Mouse (Mus musculus) B cell, adult 2 months (primary cell): ENCODE results near the gene Car6.
A peak's percentile ranks its signal among the peaks of the same experiment; 100 is the strongest.

ENCODE experiments used
- DNase-seq, 2 experiments: peaks; one replicate each; pipeline ENCODE4 v3.0.0; 2022

Gene Car6

DNA sequence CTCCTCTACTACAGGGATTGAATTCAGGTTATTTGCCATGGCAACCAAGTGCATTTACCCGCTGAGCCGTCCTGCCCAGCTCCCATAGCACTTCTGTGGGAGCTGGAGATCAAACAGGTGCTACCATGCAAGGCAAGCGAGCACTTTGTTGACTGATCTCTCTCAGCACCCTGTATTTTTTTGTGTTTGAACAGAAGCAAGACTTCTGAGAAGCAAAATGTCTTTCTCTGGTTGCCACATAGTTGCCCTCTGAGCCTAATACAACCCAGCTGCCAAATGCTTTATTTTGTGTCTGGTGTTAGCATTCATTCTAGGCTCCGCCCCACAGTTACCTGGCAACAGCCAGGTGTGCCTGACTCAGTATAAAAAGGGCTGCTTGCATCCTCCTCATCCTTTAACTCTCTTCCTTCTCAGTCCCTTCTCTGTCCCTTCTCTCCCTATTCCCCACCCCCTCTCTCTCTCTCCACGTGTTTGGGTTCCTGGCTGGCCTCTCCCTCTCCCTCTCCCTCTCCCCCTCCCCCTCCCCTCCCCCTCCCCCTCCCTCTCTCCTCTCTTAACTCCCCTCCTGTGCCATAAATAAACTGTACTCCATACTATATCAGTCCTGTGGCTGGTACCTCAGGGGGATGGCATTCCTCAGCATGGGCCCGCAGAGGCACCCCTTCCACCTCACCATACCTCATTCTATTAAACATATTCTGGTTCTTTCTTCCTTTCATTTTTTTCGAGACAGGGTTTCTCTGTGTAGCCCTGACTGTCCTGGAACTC is 27.6 kb upstream of the Car6 start:
- no peak for DNase-seq

DNA sequence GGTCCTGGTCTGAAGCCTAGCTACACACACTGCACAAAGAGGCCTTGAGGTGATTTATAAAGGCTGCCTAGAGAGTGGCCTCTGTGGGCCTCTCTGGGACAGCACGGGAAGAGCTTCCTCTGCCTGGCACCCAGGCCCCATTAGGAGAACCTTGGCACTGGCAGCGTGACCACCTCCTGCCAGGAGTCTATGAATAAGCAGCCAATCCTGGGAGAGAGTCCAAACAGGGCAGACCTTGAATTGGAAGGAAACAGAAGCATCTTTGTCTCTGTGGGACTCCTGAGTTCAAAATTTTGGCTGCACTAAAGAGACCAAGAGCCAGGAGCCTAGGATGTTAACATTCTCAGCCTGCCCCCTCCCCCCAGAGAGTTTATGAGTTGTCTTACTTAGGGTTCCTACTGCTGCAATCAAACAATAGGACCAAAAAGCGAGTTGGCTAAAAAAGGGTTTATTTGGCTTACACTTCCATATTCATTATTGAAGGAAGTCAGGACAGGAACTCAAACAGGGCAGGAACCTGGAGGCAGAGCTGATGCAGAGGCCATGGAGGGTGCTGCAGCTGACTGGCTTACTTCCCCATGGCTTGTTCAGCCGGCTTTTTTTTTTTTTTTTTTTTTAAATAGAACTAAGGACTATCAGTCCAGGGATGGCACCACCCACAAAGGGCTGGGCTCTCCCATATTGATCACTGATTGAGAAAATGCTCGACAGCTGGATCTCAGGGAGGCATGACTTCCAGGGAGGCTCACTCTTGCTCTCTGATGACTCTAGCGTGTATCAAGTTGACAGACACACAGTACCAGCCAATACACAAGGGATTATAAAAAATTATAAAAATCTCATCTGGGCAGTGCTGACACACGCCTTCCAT is 25.9 kb upstream of the Car6 start:
- no peak for DNase-seq

DNA sequence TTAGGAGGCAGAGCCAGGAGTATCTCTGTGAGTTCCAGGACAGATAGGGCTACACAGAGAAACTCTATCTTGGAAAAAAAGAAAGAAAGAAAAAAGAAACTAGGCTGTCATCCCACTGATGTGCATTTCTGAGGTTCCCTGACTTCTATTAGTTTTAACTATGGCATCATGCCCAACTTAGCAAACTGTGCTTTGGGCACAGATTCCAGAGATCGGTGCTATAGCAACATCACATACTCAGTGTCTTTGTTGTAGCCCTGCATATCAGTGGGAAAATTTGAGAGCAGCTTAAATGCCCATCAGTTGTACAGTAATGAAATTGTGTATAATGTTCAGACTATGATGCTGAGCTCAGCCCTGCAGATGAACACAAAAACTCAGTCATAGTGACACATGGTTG is 24.6 kb upstream of the Car6 start:
- no peak for DNase-seq

DNA sequence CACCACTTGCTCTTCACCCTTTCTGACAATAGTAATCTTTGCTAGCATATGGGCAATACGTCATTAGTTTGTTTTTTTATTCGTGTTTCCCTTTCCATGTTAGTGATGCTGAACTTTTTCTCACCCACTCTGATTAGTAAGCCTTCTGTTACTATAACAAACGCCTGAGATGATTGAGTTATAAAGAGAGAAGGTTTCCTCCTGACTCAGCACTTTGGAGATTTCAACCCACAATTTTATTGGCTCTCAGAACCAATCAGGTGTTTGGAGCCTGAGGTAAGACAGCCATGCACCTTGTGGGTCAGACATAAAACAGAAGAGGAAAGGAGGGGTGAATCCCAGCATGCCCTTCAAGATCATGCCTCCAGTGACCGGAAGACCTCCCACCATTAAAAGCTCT is 22.7 kb upstream of the Car6 start:
- DNase-seq = no peak

DNA sequence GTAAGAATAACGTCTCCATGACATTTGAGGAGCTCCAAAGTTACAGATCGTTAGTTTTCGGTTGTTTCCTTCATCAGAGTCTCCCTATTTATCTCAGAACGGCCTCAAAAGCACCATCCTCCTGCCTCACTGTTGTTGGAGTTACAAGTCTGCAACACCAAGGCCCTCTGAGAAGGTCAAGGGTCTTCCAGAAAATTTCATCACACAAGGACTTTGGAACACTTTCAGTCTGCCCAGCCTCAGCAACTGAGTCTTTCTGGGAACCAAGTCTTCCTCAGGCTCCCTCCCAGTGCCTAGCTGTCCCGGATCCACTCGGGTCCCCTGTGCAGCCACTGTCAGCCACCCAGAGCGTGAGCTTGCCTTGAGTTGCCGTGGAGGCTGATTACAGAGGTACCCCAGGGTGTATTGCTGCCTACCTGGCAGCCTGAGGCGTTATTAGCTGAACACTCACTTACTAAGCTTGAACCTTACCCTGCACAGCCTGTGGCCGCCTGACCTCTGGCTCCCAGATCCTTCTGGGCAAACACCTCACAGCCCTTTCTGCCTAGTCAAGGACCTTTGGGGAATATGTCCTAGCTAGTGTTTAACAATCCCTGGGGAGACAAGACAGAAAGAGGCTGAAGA is 20.0 kb upstream of the Car6 start:
- no peak for DNase-seq

DNA sequence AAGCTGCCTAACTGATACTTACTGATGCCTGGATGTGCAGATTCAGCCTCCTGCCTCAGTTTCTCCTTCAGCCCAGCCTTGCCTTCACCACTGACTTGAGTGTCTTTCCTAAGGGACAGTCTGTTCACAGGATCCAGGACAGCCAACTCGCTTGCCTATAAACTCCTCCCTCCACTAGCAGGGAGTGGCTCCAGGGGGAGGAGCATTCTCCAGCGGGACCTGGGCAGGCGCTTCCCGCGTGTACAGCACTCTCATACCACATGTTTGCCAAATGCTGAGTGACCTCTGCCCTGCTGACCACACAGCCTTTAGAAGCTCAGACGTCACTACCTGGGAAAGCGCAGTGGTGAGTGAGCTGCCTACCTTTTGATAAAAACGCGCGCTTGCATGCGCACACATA is 19.5 kb upstream of the Car6 start:
- no peak for DNase-seq

DNA sequence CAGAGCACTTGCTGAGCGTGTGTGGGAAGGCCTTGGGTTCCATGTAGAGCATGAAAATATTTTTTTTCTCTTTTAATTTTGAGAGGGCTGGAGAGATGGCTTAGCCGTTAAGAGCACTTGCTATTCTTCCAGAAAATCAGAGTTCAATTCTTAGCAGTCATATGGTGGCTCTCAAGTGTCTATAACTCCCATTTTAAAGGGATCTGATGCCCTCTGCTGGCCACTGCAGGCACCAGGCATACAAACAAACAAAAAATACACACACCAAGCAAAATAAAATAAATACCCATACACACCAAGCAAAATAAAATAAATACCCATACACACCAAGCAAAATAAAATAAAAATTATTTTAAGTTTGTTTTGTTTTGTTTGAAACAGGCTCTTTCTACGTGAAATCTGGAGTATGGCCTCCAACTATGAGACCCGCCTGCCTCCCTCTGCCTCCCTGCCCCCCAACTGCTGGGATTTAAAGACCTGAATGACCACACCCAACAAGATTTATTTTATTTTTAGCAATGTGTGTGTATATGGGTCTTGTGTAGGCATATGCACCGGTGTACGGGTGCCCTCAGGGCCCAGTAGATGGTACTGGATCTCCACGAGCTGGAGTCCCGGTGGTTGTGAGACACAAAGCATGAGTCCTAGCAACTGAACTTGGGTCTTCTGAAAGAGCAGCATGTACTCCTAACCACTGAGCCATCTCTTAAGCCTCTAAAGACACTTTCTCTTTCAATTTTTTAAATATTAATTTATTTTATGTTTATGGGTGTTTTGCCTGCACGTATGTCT is 18.6 kb upstream of the Car6 start:
- DNase-seq = peak; percentile 75 to 76

DNA sequence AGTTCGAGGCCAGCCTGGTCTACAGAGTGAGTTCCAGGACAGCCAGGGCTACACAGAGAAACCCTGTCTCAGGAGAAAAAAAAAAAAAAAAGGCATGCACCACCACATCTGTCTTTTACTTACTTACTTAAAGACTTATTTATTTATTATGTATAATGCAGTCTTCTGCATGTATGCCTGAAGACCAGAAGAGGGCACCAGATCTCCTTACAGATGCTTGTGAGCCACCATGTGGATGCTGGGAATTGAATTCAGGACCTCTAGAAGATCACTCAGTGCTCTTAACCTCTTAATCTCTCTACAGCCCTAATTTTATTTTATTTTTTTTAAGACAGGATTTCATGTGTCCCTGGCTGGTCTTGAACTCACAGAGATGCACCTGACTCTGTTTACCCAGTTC is 16.8 kb upstream of the Car6 start:
- DNase-seq = no peak

DNA sequence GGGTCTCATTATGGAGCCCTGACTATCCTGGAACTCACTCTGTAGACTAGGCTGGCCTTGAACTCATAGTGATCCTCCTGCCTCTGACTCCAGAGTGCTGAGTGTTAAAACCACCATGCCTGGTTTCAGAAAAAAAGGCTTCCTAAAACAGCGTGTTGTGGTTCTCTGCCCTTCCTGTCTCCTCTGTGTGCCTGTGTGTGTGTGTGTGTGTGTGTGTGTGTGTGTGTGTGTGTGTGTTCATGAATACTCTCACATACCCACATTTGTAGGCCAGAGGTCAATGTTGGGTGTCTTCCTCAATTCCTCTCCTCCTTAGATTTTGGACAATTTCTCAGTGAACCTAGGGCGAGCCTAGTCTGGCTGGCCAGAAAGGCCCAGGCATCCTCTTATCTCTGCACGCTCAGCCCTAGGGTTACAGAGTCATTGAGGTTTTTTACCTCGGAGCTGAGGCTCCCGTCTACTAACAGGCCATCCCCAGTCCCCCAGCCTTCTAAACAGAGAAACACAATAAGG is 16.0 kb upstream of the Car6 start:
- no peak for DNase-seq

DNA sequence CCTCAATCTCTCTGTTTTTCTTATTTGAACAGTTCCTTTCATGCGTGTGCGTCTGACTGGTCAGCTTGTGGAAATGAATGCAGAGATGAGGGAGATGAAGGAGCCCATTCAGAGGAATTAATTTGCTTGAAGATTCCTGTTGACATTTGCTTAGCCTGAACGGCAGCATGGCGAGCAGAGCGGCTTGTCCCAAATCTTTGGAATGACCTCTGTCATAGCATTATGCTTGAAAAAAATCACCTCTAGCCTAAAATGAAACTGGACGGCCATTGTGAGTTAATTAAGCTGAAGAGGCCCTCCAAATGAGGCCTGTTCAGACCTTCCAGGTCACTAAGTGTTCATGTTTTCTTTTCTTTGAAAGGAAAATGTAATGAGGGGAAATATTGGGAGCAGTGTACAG is 15.3 kb upstream of the Car6 start:
- no peak for DNase-seq

DNA sequence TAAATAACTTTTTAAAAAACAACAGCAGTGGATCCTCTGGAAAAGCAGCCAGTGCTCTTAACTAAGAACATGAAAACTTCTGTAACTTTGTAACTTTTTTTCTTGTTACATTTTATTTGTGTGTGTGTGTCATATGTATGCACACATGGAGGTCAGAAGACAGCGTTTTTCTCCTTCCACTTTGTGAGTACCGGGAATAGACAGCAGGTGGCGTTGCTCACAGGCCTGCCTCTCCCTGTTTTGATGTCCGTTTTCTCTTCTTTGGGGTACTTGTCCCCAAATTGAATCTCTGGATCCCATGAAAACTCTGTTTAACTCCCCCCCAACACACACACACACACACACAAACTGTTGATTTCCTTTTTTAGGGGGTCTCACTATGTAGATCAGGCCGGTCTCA is 12.8 kb upstream of the Car6 start:
- no peak for DNase-seq

DNA sequence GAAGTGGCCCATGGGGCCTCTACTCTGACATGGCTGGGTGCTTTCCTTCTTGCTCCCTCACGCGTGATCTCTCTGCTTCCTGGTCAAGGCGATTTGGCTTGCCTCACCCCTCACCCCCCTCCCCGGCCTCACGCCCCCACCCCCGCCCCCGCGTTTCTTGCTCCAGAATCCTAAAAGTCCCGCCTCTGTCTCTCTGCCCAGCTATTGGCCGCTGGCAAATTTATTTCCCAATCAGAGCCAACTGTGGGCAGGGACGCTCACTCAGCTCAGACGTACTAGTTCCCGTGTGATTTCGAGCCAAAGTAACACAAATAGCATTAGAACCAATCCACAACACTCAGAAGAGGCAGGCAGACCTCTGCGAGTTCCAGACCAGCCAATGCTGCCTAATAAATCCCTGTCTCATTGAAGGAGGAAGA is 11.4 kb upstream of the Car6 start:
- DNase-seq = peak; percentile 69 to 77

DNA sequence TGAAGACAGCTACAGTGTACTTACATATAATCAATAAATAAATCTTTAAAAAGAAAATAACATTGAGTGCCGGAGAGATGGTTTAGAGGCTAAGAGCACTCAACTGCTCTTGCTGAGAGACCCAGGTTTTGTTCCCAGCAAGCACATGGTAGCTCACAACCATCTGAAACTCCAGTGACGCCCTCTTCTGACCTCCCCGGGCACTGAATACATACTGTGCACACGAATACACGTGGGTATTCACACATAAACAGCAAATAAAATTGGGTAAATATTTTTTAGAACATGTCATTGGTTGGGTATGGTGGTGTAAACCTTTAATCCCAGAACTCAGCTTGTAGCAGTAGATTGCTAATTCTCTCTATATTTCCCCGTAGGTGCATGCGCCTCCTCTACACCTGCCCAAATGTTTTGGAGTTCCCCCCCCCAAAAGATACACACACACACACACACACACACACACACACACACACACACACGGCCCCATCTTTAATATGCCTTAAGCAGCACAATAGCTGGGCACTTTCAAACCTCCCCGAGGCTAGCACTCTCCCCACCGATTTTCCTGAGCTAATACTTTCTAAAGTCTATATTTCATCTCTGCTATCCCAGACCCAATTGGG is 10.9 kb upstream of the Car6 start:
- peak; percentile 25 to 35 for DNase-seq

DNA sequence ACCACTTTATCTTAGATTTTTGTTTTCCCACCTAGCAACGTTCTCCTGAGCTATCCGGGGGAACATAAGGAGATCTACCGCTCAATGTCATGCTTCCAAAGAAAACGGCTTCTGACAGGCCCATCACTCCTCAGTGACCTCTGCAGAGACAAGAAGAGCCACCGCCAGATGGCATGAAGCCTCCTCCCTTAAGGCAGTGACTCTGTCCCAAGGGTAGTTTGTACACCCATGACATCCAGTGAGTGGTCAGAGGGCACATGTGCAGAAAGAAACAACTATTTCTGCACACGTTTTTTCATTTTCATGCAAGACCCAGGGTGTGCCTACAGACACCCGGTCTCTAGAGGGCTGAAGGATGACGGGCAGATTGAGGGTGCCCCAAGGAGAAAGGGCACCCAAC is 9.2 kb upstream of the Car6 start:
- DNase-seq = no peak

DNA sequence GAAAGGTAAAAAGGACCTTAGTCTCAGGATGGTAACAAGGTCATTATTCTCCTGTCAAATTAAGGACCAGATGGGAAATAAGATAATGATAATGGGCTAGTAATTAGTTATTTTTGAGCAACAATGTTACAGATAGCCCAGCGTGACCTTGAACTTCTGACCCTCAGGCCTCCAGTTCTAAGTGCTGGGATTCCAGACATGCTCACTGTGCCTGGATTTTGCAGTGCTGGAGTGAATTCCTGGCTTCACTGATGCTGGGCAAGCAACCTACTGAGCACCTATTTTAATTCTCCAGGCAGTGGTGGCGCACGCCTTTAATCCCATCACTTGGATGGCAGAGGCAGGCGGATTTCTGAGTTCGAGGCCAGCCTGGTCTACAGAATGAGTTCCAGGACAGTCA is 8.6 kb upstream of the Car6 start:
- no peak for DNase-seq

DNA sequence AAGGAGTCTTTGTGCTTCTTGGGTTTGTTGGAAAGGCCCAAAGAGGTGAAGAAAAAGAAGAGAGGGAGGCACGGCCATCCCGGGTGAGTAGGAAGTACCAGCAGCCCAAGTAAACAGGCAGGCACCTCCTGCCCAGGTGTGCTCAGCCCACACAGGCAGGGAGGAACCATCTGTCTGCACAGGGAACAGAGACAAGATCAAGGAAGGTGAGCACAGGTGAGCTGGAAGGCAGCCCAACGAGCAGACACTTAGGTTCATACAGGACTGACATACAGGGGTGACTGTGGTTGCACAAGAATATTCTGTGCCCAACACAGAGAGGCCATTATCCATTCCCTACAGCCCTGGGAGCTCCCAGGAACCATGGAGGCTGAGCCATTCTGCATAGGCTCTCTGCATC is 3.7 kb upstream of the Car6 start:
- DNase-seq = no peak

DNA sequence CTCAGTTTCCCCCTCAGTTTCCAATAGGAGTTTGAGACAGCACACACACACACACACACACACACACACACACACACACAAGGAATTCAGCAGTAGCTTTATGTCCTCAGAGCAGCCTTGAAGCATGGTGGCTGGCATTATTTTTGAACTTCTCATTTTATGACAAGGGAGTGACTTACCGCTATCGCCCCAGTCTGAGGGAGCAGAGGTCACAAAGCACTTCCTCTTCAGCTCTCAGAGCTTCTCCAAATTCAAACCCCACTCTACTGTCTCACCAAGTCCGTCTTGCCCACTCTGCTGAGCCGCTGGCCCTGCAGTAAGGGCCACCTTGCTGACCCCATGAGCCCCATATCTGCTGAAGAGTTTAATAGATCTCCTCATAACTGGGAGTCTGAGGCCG is 1.6 kb upstream of the Car6 start:
- DNase-seq = peak; percentile 10 to 32

DNA sequence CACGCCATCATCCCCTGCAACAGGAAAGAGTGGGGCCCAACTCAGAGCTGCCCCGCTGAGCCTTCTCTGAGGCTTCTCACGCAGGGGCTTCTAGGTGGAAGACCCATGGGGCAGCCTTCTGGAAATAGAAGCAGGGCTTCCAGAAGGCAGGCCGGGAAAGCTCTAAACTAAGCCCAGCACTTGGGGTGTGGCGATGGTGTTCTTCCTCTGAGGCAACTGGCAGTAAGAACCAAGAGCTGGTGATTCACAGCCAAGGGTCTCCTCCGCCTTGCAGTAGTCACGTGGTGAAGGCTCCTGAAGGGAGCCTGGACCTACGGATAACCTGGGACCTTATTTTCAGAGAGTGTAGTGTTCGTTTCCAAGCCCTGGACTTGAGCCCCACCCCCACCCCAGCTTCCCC is 2.9 kb downstream of the Car6 start:
- DNase-seq = no peak

DNA sequence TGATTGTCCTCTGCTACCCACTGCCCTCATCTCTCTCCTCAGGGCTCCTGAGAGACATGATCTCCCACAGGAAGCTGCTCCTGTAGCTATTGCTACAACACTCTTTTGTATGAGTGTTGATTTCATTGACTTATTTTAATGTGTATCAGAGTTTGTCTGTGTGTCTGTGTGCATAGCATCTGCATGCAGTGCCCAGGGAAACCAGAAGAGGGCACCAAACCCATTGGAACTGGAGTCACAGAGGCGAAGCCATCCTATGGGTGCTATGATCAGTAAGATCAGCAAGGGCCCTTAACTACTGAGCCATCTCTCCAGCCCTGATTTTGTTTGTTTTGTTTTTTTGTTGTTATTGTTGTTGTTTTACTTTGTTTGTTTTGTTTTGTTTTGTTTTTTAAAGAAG is 7.2 kb downstream of the Car6 start:
- peak; percentile 77 to 79 for DNase-seq

DNA sequence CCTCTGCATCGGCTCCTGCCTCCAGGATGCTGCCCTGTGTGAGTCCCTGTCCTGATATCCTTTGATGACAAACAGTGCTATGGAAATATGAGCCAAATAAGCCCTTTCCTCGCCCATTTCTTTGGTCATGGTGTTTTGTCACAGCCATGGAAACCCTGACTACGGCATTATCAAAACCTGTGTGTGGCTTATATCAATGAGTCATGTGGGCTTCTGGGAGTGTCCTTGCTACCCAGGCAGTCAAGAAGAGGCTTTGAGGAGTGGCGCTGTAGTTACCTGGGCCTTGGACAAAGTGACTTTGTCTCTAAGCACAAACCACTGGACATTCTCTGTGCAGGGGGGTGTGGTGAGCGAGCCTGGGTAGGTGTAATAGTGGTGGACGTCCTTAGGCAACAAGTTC is 8.9 kb downstream of the Car6 start:
- no peak for DNase-seq

DNA sequence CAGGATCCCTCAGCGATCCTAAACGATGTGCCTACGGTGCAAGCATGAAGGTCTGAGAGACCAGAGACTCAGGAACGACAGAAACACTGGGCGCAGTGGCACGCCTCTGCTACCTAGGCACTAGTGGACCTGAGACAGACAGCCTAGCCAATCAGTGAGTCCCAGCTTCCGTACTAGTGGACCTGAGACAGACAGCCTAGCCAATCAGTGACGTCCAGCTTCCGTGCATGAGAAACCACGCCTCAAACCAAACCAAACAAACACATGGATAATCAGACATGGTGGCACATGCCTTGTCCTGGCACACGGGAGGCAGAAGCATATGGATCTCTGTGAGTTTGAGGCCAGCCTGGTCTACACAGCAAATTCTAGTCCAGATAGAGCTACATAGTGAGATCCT is 12.9 kb downstream of the Car6 start:
- no peak for DNase-seq

DNA sequence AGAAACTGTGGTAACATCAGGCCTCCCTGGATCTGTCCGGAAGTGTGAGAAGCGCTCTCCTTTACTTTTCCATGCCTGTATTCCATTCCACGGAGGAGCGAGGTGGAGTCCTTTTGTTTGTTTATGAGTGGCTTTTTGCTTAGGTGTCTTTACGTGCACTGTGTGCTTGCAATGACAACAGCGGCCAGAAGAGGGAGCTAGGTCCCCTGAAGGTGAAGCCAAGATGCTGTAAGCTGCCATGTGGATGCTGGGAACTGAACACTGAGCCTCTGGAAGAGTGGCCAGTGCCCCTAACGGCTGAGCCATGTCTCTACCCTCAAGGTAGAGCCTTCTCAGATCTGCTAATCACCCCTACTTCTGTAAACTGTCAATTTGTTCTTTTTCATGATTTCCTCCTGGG is 19.8 kb downstream of the Car6 start:
- DNase-seq = peak; percentile 17 to 29
